Mouse (Mus musculus) ovary, adult 18-20 months (tissue): ENCODE results near the gene Lmo2.
A peak's percentile ranks its signal among the peaks of the same experiment; 100 is the strongest.

ENCODE experiments used
- DNase-seq: peaks from one replicate; pipeline ENCODE4 v3.0.0; 2022; ENCODE audit warnings: low spot score, mixed read lengths

Lmo2 gene

DNA sequence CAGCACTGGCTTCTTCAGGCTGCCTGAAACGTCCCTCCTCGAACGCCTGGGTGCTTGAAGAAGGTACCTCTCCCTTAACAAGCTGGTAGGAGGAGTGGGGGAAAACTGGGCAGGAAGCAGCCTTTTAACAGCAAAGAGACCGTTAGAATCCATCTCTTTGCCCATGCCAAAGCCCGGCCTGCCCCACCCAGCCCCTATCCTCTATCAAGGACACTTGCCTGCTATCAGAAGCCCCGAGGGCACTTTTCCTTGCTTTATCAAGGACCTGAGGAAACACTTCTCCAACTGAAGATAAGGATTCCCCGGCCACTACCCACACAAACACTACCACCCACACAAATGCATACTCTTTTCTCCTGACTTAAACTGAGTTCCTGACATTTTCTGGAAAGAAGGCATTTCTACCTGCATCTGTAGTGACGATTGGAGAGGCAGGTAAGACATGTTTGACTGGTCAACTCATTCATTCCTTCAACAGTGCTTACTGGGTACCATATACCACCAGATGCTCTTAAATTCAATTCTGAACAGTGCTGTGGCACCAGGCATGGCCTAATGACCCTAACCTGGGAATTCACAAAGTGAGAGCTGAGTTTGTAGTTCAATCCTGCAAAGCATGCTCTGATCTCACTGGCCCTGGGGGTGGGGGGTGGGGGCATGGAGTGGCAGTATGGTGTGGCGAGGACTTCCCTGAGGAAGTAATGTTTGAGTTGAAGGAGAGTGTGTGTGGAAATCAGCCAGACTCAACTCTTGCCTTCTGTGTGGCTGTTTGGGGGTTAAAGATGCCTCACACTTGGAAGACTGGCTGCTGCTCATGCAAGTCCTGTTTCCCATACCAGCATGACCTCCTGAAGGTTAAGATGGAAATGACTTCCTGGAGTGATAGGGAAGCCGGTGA, at the start of gene Lmo2:
Gene Lmo2, plus strand, starts transcription at position 338 of the 898 bp plus-strand sequence.
- DNase-seq = peak; percentile 16

DNA sequence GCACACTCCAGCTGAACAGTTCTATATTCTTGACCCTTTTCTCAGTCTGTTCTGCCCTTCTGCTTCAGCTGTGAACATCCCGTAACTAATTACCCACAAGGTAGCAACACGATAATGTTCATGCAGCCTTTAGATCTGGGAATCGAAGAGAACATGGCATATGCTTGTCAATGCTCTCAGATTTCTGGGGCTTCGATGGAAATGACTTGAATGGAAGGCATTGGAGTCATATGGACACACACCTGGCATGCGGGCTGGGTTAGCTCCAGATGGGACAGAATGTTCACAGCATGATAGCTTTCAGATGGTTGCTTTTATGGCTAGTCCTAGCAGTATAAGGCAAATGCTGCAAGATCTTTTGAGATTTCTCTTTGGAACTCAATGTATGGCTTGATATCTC, 47.2 kb upstream of the Lmo2 start:
- DNase-seq = no peak

DNA sequence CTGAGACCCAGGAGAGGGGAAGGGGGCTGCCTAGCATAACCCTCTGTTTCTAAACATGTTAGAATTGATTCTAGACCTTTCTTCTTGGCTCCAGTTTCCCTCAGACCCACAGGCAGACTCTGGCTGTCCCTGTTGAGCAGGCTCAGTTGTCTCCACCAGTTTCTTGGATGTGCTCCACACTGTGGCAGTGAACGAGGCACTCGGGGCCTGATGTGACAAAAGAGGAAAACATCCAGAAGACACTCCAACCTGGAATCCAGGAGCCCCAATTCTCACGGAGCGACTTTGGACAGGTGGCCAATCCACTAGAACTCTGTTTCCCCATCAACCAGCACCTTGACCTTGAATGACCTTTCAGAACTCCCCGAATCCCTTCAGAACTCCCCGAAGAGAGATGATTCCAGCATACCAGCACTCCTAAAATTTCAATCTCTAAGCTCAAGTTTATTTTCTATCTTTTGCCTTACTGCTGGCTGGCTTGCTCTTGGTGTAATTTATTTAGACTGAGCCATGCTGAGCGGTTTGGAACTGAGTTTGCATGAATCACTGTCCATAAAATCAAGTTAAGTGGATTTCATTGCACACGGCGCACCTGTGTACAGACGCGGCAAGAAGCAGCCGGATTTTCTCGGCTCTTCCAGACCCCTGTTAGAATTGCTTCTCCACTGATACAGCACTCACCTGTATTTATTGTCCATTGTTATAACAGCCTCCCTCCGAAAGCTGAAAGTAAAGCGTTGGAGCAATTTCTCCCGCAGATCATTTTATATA, 45.1 kb upstream of the Lmo2 start:
- DNase-seq = no peak

DNA sequence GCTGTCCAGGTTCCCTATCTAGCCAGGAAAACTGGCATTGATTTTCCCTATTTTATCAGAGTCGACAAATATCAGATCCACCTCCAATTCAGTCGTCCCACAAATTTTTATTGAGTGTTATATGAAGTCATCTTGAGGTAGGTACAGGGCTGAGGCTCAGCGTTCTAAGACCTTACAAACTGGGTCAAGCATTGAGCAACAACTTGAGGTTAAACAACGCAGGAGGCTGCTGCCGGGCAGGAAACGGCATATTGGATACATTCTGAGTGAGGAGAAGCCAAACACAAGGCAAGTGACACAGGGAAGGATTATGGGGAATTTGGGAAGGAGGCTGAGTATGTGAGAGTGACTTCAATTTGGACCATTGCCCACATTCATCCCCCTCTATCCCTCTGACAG, 44.5 kb upstream of the Lmo2 start:
- no peak for DNase-seq

DNA sequence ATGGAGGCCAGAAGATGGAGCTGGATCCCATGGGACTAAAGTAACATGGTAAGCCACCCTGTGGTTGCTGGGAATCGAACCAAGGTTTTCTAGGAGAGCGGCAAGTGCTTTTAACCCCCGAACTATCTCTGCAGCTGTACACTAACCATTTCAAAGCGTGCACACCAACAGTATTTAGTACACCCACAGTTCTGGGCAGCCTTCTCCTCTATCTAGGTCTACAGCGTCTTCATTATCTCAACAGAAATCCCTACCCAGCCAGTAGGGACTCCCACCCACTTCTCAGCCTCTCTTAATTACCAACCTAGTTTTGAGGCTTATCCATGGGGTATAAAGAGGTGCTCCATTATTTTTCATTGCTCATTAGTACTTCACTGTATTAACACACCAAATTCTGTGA, 41.7 kb upstream of the Lmo2 start:
- DNase-seq = no peak

DNA sequence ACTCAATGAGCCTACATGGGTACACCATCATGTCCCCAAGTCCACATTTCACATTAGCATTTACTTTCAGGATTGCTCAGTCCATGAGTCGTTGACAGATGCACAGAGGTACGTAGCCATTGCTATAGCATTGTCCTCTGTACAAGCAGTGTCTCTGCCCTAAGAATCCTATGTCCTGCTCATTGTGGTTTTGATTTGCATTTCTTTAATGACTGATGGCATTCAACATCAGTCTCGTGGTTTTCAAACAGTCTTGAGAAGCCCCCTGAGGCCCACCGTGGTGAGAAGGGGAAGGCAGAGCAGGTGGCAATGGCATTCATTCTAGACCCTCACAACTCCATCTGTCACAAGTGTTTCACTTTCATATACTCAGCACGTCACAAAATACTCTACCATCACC, 40.4 kb upstream of the Lmo2 start:
- no peak for DNase-seq

DNA sequence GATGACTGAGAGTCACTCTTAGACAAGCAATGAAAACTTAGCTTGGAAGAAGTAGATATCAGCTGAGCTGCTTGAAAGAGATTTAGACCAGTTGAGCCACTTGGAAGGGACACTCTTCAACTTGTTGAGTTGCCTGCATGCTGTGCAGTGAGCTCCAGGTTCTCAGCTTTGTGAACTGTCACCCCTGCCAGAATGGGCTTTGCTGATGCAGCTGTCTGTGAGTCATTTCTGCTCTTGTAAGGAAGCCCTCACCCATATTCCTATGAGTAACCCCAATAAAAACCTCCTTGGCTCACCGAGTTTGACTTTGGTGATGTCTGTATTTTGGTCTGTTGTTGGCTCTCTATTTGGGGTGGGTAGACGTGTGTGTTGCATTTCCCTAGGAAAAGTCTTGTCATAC, 39.4 kb upstream of the Lmo2 start:
- no peak for DNase-seq

DNA sequence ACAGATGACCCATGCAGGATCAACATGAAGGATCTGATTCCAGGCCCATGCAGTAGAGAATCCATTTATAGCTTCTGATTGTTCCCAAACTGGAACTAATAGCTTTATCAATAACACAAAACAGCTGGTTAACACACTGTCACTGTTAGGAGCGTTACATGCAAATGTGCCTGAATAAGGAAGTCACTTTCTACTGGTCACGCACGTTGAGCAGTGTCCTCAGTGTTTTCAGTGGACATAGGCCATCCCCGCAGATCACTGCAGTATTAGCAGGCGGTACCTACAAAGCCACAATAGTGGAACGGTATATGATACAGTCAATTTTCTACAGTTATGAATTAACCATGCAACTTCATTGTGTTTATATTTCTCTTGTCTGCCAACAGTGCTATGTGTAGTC, 38.3 kb upstream of the Lmo2 start:
- DNase-seq = no peak

DNA sequence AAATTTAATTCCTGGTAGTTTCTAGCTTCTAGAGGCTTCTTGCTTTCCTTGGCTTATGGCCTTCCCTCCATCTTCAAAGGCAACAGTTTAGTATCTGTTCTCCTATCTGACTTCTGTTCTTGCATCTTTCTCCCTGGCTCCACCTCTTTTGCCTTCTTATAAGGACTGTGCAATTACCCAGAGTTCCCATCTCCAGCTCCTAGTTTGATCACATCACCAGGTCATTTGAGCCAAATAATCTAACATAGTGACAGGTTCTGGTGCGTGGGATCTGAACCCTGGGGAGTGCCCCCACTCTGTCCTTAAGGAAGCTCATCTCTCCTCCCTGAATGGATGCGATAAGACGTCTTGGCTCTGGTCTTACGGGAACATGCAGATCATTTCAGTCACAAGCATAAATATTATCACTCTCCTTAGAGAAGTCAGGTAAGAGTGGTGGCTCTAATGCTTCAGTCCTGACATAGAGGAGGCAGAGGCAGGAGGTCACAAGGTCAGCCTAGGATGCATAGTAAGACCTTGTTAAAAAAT, 31.1 kb upstream of the Lmo2 start:
- DNase-seq = no peak

DNA sequence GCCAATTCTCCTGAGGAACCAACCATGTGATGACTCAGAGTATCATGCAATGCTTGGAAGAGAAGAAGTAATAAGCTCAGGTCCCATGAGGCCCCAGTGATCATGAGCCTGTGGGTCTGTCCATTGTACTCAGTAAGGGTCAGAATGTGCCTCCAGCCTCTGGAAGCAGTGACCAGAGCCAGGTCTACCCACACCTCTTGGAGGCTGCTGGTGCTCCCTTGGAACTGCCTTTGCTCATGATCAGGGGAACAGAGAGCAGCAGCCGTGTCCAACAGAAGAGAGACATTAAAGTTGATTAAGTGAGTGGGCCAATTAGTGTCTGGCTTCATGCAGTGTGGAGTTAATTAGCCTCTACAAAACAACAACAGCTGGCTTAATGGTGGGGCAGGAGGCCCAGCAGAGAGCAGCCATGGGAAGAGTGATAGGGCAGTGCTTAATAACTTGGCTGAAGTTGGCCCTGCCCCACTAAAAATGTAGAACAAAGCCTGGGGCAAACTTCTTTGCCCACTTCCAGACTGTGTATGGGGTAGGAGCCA, 30.1 kb upstream of the Lmo2 start:
- no peak for DNase-seq

DNA sequence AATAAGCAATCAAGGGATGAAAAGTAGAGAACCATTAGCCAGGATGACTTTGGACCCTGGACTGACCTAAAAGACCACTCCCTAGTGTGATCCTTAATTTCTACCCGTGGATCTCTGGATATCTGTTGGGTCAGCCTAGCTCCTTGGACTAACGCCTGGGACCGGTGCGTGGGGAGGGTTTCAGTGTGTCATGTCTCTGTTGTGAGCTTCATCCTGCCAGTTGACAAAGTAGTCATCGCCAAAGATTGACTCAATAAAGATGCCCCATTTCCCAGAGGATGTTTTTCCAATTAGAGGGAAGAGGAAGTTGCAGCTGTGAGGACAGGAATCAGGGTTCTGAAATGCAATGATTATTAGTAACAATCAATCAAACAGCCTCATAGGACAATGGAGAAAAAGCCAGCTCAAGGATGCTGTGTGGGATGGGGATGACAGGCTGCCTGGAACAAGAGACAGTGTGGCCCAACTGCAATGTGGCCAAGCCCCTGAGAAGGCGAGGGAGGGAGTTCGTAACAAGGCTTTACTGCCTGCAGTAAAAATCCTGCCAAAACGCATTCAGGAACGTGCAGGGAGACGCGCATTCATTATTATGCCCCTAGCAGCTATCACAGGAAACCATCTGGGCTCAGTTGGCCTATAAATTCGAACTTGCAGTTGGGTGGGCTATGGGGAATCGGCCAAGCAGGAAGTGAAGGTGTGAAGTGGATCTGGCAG, 27.3 kb upstream of the Lmo2 start:
- no peak for DNase-seq

DNA sequence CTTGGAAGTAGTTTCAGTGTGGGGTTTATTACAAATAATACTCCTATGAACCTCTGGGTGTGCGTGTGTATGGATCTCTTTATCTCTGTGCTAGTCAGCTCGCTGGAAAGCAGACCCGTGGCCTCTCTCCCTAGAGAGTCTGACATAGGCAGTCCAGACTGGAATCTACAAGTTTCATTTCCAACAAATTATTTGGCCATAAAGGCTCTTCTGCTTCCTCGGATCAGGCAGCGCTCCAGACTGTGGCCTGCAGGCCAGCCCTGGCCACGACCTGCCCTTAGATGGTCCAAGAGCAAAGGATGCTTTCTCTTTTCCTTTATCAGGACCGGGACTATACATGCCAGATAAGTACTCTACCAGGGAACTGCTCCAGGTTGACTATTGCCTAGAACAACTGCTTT, 26.3 kb upstream of the Lmo2 start:
- DNase-seq = no peak

DNA sequence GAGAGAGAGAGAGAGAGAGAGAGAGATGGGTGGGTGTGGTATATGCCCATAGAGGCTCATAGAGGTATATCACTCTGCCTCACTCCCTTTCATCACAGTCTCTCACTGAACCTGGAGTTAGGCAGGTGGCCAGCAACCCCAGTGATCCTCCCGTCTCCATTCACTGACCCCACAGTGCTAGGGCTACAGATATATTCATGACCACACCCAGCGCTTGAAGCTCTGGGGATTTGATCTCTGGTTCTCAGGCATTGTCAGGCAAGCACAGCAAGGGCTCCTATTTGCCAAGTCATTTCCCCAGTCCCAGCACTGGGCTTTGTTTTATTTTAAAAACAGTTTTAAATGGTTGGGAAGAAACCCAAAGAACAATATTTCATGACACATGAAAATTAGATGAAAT, 25.8 kb upstream of the Lmo2 start:
- DNase-seq = no peak

DNA sequence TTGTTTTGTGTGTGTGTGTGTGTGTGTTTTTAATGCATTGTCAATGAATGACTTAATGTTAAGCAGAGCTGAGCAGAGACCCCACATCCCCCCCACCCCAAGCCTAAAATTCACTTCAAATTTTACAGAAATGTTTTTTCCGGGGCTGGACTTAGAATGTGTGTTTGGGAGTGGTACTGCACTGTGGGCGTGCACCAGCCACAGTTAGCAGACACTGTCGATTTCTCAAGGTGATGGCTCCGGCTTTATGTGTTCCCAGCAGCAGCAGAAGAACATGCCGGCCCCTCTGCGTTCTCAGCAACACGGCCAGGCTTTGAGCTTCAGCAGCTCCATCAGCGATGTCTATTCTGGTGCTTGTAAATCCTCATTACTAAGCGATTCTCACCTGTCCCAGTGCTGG, 25.3 kb upstream of the Lmo2 start:
- DNase-seq = no peak

DNA sequence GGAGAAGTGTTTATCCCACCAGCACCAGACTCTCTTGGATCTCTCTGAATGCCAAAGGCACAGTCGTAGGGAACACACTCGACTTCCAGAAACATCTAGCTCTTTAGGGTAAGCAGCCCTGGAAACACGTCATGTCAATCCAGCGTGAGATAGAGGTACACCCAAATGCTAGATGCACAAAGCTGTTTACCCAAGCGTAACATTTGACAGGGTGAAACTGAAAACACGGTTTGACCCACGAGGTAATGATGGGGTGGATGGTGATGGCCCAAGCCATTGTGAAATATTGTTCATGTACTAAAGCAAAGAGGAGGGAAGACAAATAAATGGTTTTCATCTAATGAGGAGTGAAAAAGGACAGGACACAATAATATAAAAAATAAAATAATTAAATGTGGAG, 23.5 kb upstream of the Lmo2 start:
- DNase-seq = no peak

DNA sequence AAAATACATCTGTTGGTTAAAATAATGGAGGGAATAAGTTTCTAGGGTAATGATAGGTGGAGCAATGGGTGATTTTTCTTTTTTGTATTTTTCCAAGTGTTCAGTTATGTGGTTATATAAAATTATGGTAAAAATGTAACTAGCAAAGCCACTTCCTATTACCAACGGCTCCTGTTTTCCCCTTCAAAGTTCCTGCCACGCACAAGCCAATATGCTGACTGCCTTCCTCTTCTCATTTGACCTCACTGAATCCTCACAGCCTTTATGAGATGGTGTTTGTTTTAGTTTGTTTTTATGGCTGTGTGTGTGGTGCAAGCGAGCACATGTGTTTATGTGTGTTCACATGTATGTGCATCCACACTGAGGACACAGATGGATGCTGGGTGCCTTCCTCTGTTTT, 23.1 kb upstream of the Lmo2 start:
- DNase-seq = no peak

DNA sequence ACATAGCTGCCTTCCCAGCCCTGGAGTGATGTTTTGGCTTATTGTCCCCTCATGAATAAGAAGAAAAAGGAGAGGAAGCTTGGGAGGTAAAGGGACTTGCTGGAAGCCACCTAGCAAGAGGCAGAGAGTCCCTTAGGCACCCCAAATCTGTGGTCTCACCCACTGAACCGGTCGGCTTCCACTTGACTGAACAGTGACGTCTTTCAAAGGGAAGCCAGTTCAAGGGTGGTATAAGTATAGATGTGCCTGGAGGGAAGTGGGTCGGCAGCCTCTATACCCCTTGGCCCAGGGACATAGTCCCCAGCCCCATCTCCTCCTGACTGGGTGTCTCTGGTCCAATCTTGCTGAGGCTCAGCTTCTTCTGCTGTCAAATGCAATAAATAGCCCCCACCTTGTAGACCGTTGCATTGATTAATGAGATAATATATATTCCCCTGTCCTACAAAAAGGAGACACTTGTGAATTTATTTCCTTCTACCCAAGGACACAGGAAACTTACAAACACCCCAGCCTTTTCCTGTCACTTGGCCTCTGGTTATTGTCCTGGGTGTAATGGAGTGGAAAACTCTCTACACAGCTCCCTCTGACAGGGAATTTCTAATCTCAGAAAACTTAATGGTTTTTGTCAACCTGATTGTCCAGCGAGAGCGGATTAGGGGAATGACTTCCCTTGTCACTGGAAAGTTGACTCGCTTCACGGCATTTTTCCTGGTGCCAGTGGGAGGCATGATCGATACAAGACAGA, 21.9 kb upstream of the Lmo2 start:
- DNase-seq = no peak

DNA sequence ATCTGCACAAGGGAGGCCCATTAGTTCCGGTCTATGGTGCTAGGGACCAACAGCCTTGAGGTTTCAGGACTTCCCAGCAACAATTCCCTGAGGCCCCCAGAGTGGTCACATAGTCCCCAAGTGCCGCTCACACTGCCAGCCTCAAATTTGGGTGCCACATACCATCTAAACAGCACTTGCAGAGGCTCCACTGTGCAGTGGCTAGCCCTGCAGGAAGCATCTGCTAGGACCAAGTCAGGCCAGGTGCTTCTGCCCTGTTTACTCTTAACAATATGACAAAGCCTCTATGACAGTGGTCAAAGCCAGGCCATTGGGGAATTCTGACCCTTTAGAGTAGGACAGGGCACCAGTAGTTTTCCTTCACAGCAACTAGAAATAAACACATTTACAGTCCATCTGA, 21.1 kb upstream of the Lmo2 start:
- no peak for DNase-seq

DNA sequence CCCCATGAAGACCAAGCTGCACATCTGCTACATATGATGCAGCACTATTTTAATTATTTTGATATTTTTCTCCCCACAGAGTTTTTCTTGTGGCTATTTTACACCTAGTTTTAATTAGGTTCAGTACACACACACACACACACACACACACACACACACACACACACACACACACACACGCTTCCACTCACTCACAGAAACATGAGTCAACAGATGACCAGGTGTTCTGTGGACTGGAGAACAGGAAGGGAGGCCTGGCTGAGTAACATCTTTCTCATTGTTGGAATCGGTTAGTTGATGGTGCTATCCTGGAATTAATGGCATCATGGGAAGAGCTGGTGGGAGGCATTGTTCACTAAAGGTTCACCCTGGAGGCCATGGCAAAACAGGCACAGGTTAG, 20.1 kb upstream of the Lmo2 start:
- no peak for DNase-seq

DNA sequence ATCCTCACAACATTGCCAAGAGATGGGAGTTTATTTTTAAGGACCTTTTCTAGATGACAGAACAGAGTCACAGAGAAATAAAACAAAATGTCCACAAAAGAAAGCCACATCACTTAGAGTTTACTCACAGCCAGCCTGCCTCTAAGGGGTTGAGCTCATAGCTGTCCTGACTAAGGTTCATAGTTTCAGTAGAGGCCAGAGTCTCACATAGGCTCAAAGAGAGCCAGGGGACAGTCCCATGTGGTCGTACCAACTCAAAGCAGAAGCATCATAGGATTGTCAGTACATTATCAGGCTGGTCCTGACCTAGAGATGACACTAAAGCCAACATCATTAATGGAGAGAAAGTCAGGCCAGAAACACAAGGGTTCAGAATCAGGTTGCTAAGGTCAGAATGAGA, 19.2 kb upstream of the Lmo2 start:
- DNase-seq = no peak

DNA sequence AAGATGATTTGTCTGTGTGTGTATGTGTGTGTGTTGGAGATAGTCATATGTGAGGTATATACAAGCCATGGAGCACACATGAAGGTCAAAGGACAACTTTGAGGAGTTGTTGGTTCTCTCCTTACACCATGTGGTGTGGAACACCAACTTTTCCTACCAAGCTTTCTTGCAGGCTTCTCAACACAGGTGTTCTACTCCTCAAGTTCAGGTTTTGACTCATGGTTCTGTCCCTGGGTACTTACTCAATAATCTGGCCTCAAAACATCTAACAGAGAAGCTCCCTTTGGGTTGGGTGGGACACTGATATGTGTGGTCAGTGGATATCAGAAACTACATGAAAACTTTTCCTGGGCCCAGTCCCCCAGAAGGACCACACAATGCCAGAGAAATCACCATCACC, 18.8 kb upstream of the Lmo2 start:
- DNase-seq = no peak

DNA sequence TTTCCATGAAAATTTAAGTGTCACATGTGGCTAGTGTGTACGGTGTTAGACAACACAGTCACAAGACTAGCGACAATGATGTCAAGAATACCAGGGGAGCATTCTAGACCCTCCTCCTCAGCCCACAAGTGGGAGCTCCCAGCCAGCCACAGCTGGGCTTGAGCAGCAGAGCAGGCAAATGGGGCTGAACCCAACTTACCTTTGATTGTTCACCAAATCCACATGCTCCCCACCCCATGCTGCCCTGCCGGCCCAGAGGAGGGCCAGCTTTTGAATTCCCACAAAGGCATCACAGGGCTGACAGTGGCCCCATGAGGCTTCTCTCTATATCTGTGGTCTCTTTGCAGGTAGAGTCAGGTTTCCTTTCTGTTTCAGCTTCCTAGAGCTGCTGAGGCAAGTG, 16.7 kb upstream of the Lmo2 start:
- no peak for DNase-seq
